Mouse (Mus musculus): ENCODE data around the gene Tcte2.

The Tcte2 gene

DNA sequence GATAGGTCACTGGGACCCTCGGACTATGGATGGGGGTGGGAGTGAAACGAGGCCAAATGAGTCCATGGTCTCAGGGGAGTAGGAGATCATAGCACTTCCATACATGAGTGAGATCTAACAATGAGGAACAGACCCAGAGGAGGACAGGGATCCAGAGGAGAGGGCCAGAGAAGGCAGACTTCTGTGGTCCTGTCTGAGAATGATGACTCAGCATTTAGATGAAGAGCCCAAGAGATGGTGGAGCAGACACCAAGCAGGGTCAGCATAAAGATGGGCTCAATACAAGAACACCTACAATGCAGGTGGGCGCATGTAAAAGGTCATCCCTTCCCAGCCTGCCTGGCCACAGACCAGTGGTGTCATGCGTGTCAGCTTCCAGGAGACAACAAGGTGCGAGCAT, 41.4 kb downstream of the Tcte2 start:
- no peak for DNase-seq (ENCODE audit: low spot score in 2 of 2)

DNA sequence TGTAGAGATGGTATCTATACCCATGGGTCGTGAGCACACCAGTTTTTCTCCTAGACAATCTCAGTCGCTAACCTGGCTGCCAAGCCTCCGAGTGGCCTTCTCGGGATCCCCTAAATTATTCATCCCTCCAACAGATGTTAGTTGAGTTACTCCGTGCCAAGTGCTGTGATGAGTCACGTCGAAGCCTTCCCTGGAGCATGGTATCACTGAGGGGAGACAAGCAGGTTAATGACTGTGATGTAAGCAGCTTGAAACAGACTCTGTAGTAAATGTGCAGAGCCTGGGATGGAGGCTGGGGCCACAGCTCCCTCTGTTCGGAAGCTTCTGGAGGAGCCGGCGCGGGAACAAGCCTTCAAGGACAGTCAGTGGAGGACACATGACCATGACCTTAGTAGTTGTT, 44.2 kb downstream of the Tcte2 start:
- no peak for DNase-seq (ENCODE audit: low spot score in 2 of 2)

DNA sequence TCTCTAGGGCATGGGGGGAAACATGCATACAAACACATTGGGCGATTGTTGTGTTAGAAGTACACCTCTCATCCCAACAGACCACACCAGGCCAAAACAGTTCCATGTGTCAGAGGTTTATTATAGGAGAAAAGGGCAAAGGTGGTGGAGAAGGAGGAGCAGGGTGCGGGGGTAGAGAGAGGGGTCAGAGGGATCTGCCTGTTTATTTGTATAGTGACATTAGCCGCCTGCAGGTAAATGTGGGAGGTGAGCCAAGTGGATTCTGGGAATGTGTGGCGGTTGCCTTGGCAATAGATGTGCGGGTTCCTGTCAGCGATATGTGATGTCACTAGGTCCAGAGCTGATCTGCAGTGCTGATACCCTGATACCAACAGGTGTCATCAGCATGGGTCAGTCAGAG, 45.3 kb downstream of the Tcte2 start:
- no peak for DNase-seq (ENCODE audit: low spot score in 2 of 2)

DNA sequence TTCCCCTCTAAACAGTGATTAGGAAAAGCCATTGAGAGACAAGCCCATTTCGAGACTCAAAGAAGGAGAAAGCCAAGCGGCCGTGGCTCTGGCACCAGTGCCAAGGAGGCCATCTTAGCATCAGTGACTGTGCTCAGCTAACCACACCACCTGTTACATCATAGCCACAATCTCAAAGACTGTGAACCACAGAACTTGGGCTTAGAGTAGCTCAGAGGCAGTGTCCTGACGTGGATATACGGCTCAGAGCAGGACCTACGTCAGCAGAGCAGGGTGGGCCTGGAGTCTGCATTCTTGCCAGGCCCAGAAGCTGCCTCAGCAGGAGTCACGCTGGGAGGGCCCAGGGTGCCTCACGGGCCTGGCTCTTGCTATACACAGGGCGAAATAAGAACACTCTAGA, 46.1 kb downstream of the Tcte2 start:
- no peak for DNase-seq (ENCODE audit: low spot score in 2 of 2)

DNA sequence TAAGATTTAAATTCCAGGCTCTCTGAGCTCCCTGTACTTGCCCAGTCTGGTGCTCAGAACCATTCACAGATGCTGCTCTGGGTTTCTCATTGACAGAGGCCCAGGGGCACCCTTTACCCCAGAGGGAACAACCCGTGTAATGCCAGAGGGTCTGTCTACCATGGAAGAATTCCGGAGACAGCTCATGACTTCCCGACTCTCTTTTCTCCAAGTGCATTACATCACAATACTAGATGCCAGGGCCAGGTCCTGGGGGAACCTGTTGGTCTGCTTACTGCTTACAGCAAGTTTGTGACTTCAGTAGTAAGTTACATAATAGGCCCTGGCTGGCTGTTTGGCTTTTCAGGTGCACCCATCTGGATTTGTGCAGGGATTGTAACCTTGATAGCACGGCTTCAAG, 47.0 kb downstream of the Tcte2 start:
- DNase-seq (ENCODE audit: low spot score in 2 of 2), result peak in 1 of 2 experiments; percentile 44

DNA sequence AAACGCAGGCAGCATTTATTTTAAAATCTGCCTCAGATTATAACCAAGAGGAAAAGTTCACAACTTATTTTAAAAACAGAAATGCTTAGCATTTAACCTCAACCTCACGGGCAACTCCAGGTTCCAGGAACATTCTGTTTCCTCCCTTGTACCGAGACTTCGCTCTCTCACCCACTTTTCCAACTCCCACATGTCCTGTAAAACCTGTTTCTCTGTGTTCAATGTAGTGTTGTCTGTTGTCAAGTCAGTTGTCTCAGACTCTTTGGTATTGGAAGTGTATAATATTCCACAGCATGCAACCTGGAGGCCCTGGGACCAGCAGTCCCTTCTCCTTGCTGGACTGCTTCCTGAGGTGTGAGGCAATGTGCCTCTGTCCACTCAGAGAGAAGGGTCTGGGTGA, 47.5 kb downstream of the Tcte2 start:
- no peak for DNase-seq (ENCODE audit: low spot score in 2 of 2)

DNA sequence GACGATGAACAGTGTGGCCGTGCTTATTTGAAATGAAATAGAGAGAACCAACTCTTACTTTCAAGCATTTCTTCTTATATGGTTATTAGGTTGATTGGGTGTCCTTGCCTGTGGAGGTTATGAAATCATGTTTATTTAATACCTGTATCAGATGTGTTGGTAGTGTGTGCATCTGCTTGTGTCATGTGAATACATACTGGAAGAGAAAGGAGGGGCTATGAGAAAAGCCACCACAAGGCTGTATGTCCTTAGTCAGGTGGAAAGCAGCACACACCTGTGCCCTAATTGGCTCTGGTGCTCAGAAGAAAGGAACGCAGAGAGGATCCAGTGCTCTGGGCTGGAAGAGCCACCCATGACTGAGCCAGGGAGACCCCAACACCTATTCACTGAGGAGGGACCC, 49.1 kb downstream of the Tcte2 start:
- DNase-seq (ENCODE audit: low spot score in 2 of 2), result no peak

DNA sequence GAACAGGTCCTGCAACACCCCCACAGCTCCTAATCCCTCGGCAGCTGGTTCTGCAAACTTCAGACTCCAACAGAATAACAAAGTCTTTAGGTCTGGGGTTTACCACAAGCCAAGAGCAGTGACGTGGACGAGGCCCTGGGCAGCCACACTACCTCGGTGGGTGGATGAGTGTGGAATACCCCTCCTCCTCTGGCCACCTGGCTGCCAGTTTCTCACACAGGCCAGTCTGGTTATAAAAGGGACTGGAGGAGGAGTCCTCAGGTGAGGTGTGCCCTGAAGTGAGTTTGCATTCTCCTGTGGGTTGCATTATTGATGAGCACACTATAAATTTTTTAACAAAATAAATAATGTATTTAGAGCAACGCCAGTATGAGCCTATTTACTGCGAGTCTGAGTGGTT, 49.5 kb downstream of the Tcte2 start:
- DNase-seq (ENCODE audit: low spot score in 2 of 2), result no peak

DNA sequence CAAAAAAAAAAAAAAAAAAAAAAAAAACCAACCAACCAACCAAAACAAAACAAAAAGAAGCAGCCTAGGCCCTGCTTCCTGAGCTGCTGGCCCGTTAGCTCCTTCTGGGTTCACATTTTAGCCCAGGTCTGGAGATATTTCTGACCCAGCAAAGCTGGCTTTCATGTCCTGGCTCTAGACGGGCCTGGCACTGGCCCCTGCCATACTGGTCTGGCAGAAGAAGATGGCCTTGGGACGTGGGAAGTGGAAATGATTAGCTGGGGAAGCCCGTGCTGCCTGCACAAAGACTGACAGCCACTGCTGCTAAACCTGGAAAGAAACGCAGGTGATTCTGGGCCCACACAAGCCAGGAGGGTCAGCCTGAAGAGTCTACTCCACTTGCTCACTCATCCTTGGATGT, 50.5 kb downstream of the Tcte2 start:
- DNase-seq (ENCODE audit: low spot score in 2 of 2), result no peak

DNA sequence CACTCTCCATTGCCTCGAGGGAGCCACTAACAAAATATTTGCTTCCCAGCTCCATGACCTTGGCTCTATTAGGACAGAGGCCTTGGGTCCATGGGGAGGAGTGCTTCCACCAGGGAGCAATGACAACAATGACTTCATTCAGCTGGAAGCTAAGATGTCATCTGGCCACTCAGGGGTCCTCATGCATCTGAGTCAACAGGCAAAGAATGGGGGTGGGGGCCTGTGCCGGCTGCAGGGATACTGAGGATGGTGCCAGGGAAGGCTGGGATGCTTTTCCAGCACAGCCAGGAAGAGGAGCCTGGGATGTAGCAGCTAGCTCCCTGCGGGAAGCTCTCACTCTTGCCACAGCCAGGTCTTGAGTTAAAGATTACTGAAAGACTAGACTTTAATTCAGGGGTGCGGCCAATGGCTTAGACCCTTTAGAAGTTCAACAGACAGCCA, 56.1 kb downstream of the Tcte2 start:
- no peak for DNase-seq (ENCODE audit: low spot score in 2 of 2)

DNA sequence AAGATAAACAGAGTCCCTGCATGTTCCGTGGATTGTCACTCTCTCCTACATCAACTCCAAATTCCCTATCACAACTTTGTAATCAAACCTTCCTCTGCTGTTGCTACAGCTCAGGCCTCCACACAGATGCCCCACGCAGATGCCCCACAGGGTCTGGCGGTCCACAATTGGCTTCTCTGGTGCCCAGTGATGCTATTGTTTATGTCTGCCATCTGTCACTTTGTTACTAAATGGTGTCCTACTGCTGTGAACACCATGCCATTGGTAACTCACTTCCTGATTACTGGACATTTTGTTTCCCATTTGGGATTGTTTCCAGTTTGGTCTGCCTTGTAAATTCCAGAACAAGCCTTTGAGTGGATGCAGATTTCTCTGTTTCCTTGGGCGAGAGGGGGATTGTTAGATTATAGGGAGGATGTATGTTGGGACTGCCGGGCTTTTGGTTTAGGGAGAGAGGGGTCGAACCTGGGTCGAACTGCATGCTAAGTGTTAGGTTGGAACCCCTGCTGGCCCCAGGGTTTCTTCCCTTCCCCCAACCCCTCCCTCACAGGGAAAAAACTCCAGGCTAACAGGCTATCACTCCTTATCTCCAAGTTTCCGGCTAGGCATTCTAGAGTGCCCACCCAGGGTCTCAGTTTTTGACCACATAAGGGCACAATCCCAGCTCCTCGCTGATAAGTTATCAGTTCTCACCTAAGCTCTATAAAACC, 57.9 kb downstream of the Tcte2 start:
- DNase-seq (ENCODE audit: low spot score in 2 of 2), result no peak

DNA sequence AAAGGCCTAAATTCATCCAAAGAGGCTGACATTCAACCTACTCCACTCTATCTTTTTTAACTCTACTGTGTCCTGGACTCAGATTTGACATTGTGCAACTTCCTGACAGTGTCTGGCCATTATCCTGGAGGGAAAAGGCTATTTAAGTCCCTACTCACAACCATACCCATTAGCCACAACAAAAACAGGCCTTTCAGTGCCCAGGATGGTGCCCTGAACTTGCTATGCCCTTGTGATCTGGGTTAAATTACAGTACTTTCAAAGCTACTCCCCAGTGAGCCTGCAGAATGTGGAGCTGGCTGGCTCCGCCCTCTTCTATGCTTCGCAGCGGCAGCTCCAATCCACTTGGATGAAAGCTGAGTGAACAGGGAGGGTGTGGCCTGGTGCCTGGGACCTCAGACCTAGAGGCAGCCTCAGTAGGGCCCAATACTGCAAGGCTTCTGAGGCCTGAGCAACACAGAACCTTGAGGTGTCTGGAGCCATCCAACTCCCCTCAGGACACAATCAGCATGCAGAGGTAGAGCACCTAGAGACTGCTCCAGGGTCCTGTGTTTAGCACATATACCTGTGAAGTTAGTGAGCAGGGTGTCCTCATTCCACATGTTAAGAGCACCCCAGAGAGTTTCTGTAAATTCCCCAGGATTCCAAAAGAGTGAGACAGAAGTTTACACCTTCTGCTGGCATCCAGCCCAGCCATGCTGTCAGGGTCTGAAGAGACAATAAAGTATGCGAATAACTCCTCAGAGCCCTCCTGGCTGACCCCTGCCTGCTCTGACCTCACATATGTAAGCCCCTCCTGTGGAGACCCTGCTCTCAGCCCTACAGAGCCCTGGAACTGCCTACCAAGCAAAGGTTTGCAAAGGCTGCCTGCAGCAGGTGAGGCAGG, 61.3 kb downstream of the Tcte2 start:
- DNase-seq (ENCODE audit: low spot score in 2 of 2), result peak in 1 of 2 experiments; percentile 67

DNA sequence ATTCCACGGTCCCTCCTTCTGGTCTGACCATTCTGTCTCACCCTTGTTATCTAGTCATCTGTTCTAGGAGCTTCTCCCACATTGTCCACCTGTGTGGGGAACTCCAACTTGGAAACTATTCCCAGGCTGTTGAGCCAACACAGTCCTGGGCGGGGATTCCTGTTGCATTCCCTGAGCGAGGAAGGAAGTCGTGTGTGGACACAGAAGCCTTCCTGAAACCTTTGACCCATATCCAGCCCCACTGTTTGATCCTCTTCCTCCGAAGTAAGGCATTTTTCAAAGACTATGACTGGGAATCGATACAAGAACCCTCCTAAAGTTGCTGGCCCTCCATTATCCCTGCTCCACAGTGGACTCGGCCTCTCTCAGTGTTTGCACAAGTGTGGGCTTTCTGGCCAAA, 61.9 kb downstream of the Tcte2 start:
- DNase-seq (ENCODE audit: low spot score in 2 of 2), result peak in 1 of 2 experiments; percentile 28

DNA sequence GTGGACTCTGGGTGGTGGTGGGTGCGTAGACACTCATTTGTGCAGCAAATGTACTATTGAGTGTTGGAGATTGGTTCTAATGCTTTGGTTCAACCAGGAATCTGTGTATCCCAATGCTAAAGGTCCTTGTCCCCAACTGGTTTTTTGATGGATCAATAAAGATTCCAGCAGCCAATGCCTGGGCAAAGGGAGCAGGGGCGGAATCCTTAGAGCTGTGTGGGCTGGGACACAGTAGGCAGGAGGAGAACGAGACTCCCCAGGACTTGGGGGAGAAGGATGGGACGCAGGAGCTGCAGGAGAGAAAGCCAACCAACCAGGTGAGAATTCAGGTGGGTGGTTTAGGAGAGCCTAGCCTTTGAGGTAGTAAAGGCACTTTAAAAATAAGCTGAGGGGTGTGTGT, 63.4 kb downstream of the Tcte2 start:
- no peak for DNase-seq (ENCODE audit: low spot score in 2 of 2)

DNA sequence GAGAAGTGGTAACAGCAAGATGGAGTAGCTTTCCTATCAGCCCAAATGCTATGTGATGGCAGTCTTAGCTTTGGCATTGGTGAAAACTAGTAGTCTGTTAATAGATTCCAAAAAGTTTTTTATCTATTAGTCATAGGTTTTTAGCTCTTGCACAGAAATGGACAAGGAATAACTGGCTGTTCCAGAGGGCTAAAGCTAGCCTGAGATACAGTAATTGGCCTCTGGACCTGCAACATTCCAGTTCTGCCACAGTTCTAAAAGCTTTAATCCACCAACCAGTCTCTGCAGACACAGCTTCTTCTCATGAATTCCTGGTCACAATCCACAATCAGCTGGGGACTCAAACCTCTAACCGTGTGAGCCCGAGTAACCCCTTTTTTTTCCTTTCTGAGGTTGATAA, 64.0 kb downstream of the Tcte2 start:
- DNase-seq (ENCODE audit: low spot score in 2 of 2), result no peak

DNA sequence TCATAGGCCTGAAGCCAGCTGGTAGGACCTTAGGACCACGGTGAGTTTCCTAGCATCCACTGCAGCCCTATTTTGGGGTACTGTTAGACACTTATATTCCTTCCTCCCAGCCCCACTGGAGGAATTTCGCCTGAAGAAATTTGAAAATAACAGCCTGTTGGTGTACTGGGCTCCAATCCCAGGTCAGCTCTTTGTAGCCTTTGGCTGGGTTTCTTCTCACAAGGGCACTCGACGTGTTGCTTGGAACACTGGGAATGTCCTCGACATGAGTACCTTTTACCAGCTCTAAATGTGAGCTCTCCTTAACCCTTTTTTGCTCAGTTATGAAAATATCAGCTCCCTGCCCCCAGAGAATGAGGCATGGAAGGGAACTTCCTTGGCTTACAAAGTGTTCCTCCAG, 65.7 kb downstream of the Tcte2 start:
- DNase-seq (ENCODE audit: low spot score in 2 of 2), result no peak

DNA sequence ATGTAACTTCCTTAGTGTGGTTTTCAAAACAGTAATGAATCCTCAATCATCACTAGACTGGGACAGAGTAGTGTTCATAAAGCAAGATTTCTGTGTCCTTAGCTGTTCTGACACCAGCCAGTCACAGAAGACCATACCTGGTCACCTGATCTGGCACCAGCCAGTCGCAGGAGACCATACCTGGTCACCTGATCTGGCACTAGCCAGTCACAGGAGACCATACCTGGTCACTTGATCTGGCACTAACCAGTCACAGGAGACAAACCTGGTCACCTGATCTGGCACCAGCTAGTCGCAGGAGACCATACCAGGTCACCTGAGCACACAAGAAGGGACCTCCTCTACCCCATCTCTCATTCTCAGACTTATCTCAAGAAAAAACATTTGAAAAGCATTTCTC, 66.4 kb downstream of the Tcte2 start:
- no peak for DNase-seq (ENCODE audit: low spot score in 2 of 2)

DNA sequence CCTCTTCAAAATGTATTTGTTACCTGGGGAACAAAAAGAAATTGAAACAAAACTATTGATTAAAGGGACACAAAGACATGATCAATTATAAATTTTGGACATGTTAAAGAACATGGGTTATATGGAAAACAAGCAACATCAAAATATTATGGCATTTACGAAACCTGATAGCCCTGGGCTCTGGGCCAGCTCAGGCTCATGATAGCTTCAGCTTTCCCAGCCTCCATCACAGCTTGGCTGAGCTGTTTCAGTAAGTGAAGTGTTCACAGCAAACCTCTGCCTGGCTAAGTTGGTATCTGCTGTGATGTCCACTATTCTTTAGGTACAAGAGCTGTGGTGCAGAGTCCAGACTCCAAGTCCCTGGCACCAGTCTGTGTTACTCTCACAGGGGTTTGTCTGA, 67.4 kb downstream of the Tcte2 start:
- no peak for DNase-seq (ENCODE audit: low spot score in 2 of 2)

DNA sequence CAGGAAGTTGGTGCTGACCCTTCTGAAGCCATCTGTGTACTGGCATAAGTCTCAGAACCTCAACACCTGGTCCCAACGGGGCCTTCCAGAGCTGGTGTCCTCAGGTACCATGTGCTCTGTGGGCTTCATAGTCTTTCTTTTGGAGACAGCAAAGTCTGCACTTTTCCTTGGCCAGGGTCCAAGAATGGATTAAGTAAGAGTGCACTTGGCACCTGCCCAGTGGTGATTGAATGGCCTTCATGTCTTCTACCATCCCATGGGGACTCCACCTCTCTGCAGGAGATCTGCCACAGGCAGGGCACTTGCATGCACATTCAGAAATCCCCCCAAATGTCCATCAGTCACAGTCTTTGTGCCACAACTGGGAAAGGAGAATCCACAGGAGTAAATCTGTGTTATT, 74.0 kb downstream of the Tcte2 start:
- peak in 1 of 2 experiments; percentile 48 for DNase-seq (ENCODE audit: low spot score in 2 of 2)

DNA sequence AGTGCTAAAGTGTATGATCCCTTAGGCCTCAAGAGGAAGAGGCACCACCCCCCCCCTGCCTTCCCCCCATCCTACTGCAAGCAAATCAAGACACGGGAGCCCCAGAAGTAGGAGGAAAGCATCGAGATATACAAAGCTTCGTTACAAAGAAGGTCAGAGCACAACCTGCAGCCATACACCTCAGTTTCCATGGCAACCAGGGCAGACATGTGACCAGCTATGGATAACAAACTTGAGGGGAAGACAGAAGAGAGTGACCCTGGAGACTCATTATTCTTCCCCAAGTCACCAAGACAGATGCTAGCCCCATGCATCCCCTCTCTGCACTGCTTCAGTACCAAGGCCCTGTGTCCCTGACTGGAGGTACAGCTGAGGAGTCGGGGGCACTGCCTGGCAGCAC, 74.5 kb downstream of the Tcte2 start:
- no peak for DNase-seq (ENCODE audit: low spot score in 2 of 2)

DNA sequence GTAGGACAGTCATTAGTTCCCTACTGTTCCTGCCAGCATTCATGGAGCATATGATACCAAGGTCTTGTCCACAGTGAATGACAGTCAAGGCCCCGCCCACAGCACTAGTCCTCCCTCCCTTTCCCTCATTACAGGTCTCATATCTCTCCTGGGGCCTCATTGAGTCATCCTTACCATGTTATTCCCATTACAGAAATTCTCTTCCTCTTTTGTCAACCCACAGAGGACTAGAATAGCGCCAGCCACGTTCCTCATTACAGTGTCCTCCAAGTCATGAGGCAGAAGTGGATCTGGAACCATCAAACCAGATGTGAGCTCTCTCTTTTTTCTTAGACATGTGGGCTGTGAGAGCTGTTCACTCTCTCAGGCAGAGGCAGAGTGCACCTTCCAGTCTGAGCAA, 76.0 kb downstream of the Tcte2 start:
- DNase-seq (ENCODE audit: low spot score in 2 of 2), result no peak

DNA sequence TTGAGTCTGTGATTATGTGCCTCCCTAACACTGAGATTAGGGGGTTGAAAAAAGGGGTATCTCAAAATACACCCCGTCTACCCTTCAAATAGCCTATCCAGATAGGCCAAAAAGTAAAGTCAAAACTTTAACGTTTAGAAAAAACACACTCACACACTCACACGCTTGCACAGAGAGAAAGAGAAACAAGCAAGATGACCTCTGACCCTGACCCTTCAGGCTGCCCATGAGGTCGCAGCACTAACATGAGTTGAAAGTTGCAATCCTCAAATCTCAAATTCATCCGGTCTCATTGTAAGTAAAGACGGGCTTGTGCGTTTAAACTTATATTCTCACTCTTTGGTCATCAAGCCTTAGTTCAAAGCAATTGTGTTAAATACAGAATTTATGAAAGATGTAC, 77.4 kb downstream of the Tcte2 start:
- no peak for DNase-seq (ENCODE audit: low spot score in 2 of 2)

Data from urinary bladder, postnatal 36 days (tissue).